Mouse (Mus musculus) small intestine, adult 2 months (tissue): Measurements from ENCODE around the gene Trim13. TPM values are rescaled to one million over a fixed set of nuclear protein-coding genes. Genes with fewer than 3 reads are reported as not detected.

Experiments used
- H3K27ac ChIP-seq: fragments of 200-500 bp; 2 replicates; pipeline ENCODE4 v1.5.1; 2012; ENCODE audit warnings: low read depth, low read length, control low read depth, inconsistent platforms; ENCODE audit not compliant: insufficient read depth
- H3K27me3 ChIP-seq: fragments of 200-500 bp; 2 replicates; pipeline ENCODE4 v1.6.1; 2012; ENCODE audit warnings: mild to moderate bottlenecking, moderate library complexity, low read length, inconsistent platforms; ENCODE audit not compliant: control insufficient read depth, insufficient read depth
- H3K36me3 ChIP-seq: fragments of 200-500 bp; 2 replicates; pipeline ENCODE4 v1.6.1; 2012; ENCODE audit warnings: mild to moderate bottlenecking, low read length, control low read depth, inconsistent platforms; ENCODE audit not compliant: control insufficient read depth, insufficient read depth
- H3K4me1 ChIP-seq: fragments of 200-500 bp; 2 replicates; pipeline ENCODE4 v1.6.1; 2012; ENCODE audit warnings: low read length, inconsistent platforms, mixed read lengths; ENCODE audit not compliant: control insufficient read depth, insufficient read depth, insufficient read length
- H3K4me3 ChIP-seq: fragments of 200-500 bp; 2 replicates; pipeline ENCODE4 v1.5.1; 2012; ENCODE audit warnings: low read depth, mild to moderate bottlenecking, control low read depth, inconsistent platforms, low read length, moderate library complexity
- CTCF ChIP-seq: fragments of 200-500 bp; IDR thresholded peaks from 2 replicates; pipeline ENCODE4 v1.5.1; 2012; ENCODE audit warnings: low read depth, mild to moderate bottlenecking, control low read depth, inconsistent platforms, low read length, moderate library complexity, mixed read lengths; ENCODE audit not compliant: insufficient replicate concordance, insufficient read length; ENCODE audit errors: extremely low read depth
- POLR2A ChIP-seq: fragments of 200-500 bp; IDR thresholded peaks from 2 replicates; pipeline ENCODE4 v1.6.1; 2012; ENCODE audit warnings: low read depth, mild to moderate bottlenecking, control low read depth, inconsistent platforms, low read length, moderate library complexity
- WGBS: fragments of 180-500 bp; shearing (Covaris S2); methylation state at CpG from one replicate; pipeline ENCODE4 v1.1.7; 2018; 5-methylcytosine and 5-hydroxymethylcytosine counted together
- polyA plus RNA-seq: library from polyadenylated mRNA; depleted of rRNA; stranded (reverse); fragments of >200 nt; gene quantifications from 2 replicates; pipeline ENCODE4 v1.2.3, GENCODE M21; 2012; rRNA removed

The Trim13 gene
- polyA plus RNA-seq, 1 experiment = 0.37 TPM

DNA sequence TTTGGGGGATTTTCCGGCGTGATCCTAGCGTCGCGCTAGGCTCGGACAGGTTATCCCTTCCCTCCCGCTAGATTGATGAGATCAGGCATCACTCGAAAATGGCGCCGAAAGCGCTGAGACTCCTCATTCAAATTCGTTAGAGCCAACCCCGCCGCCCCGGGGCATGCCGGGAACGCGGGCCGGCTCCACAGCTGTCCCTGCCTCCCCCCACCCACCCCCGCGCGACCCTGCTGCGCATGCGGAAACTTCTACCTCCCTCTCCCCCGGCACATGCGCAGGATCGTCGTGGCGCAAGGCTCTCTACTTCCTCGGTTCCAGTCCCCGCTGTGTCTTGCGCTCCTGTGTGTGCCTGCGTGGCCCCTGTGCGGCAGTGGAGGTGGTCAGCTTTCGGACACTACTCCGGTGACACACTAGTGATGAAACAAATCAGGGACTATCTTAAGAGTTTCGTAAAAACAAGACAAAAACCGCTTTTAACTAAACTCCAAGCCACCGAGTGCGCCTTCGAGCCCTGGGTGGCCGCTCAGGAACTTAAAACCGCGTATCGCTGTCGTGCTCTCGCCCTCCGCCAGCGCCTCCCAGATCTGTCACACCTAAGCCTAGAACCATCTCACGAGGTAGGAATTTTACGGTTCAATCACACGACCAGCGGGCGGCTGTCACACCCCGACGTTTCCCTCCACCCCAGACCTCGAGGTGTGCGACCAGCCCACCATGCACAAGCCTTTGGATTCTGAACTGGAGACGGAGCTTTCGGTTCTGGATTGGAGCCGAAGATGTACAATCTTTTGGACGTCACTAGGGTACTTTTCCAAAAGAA, 50.8 kb downstream of the Trim13 start:
- H3K27me3 ChIP-seq = no peaks in the 10 kb centered on the region
- H3K36me3 ChIP-seq = no peaks in the 10 kb centered on the region
- peak overlapping the region; percentile 80 for H3K27ac ChIP-seq
- TF ChIP-seq POLR2A (peak; percentile 81), CTCF (no peak; the same call in 1 of the 2 replicates)
- H3K4me1 ChIP-seq = 0 out of 2 replicates have a peak, but pooled peaks cover 1% of the 10 kb centered on the region
- H3K4me3 ChIP-seq = peak overlapping the region; percentile 90
- WGBS = under 1% methylated on average over 62 of the region's 62 CpGs

DNA sequence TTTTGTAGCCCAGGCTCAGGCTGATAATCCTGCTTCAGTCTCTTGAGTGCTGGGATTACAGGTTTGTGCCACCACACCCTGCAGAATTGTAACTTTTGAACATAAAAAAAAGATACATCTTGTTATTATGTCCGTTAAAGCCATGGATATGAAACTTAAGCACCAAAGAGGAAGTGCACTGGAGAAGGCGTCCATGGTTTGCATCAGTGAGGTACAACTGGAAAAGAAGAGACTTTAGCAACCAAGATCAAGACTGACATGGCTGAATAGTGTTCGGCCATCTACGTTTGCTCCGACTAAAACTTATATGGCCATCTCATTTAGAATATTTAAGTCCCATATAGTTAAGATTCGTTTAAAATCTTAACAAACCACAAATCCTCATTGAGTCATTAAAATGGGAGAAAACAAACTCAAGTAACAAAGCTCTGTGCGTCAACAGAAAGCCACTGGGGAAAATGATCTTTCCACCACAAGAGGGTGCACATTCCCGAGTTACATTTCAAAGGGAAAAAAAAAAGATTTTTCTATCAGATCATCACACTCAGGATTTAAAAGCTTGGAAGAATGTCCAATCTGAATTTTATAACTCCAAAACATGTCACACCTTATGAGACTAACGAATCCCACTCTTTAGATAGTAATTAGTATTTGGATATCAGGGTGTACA, 52.4 kb downstream of the Trim13 start:
- TF ChIP-seq POLR2A = no peak
- Histone ChIP-seq H3K4me1 (0 out of 2 replicates have a peak, but pooled peaks cover 1% of the 10 kb centered on the region), H3K27ac (no peak overlapping the region), H3K4me3 (no peak overlapping the region), H3K27me3 (no peaks in the 10 kb centered on the region), H3K36me3 (no peaks in the 10 kb centered on the region)
- WGBS = 35% methylated on average over 9 of the region's 9 CpGs

Other genes starting within 250 kb of the Trim13 start
- gene Ebpl, start 237.8 kb upstream of the Trim13 start, polyA plus RNA-seq = 0.96 and 2.1 TPM in 2 replicates
- 0.79 and 1.4 TPM in 2 replicates for gene Kpna3, start 158.4 kb upstream of the Trim13 start, polyA plus RNA-seq
- gene Spryd7, start 41.4 kb upstream of the Trim13 start, polyA plus RNA-seq = 15.0 and 31.8 TPM in 2 replicates
- gene Kcnrg, start 9.2 kb downstream of the Trim13 start, polyA plus RNA-seq = not detected in 2 replicates